Mouse (Mus musculus) thymus, postnatal 0 days (tissue): ENCODE results near the gene Rmdn3. TPM values are rescaled to one million over a fixed set of nuclear protein-coding genes. Genes with fewer than 3 reads are reported as not detected.

Source experiments
- DNase-seq: peaks from one replicate; pipeline ENCODE4 v3.0.0-alpha.2; 2015; ENCODE audit warnings: low spot score
- polyA plus RNA-seq: library from polyadenylated mRNA; unstranded; fragments of >200 nt; fragmentation: Nextera tagmentation; extraction: Ambion mirVana; gene quantifications from 2 replicates; pipeline ENCODE4 v1.2.1, GENCODE M21; 2015

The Rmdn3 gene
- polyA plus RNA-seq, 1 experiment from 2014 or later: 33.5 TPM

GRCm38 (mm10) chr2:119167866-119168256 lies 11.0 kb upstream of the Rmdn3 start:
- DNase-seq: no peak

- peak; percentile 26 for DNase-seq
These were observed 10.3 kb upstream of the Rmdn3 start, which contains the start of gene Gchfr for GRCm38 (mm10) chr2:119166901-119167865. Gene Gchfr (plus strand): TSS chr2:119167773.

GRCm38 (mm10) chr2:119165401-119165800 lies 8.6 kb upstream of the Rmdn3 start:
- DNase-seq: no peak

GRCm38 (mm10) chr2:119163999-119164398 lies 7.2 kb upstream of the Rmdn3 start:
- no peak for DNase-seq

- DNase-seq: no peak
These were observed 6.3 kb upstream of the Rmdn3 start for GRCm38 (mm10) chr2:119163135-119163534.

- DNase-seq: no peak
These were observed 4.4 kb upstream of the Rmdn3 start for GRCm38 (mm10) chr2:119161247-119161646.

GRCm38 (mm10) chr2:119157836-119158235 lies 1.0 kb upstream of the Rmdn3 start:
- no peak for DNase-seq

- DNase-seq: no peak
These were observed 653 bp downstream of the Rmdn3 start for GRCm38 (mm10) chr2:119156081-119156680.

- DNase-seq: no peak
These were observed 1.4 kb downstream of the Rmdn3 start for GRCm38 (mm10) chr2:119155388-119155787.

GRCm38 (mm10) chr2:119154683-119155082 lies 2.2 kb downstream of the Rmdn3 start:
- DNase-seq: no peak

GRCm38 (mm10) chr2:119152255-119152654 lies 4.6 kb downstream of the Rmdn3 start:
- no peak for DNase-seq

GRCm38 (mm10) chr2:119147775-119148174 lies 9.1 kb downstream of the Rmdn3 start:
- no peak for DNase-seq

GRCm38 (mm10) chr2:119147160-119147678 lies 9.6 kb downstream of the Rmdn3 start:
- no peak for DNase-seq

- DNase-seq: no peak
These were observed 10.4 kb downstream of the Rmdn3 start for GRCm38 (mm10) chr2:119146435-119146834.

- DNase-seq: no peak
These were observed 11.6 kb downstream of the Rmdn3 start for GRCm38 (mm10) chr2:119145199-119145598.

GRCm38 (mm10) chr2:119136346-119136898 lies 20.4 kb downstream of the Rmdn3 start:
- no peak for DNase-seq

- peak; percentile 15 for DNase-seq
These were observed 43.5 kb downstream of the Rmdn3 start for GRCm38 (mm10) chr2:119113121-119113925.

GRCm38 (mm10) chr2:119112438-119113112 lies 44.3 kb downstream of the Rmdn3 start, which contains the start of gene Rad51:
Gene Rad51 (plus strand): TSS chr2:119112793.
- DNase-seq: peak; percentile 82

- DNase-seq: no peak
These were observed 45.8 kb downstream of the Rmdn3 start for GRCm38 (mm10) chr2:119111060-119111459.

- DNase-seq: peak; percentile 24
These were observed 48.3 kb downstream of the Rmdn3 start for GRCm38 (mm10) chr2:119108554-119108953.
